In genomic region chr7:96392600-96392999, GRCm38 (mm10) we compare ENCODE assay signal across 19 mouse cellular contexts.
DNase-seq lines count a peak whose midpoint lies in the region; ATAC-seq and TF ChIP-seq lines count a peak whose summit lies in the region.
"Had no signal": no experiment of that assay in that cellular context is flagged by ENCODE, and none has a peak within 500 bp of the region (broad histone marks: within the 10 kb centered on the region; RNA-seq: fewer than 3 reads in every experiment).

No protein-coding gene starts in this region.

- H3K9ac ChIP-seq in forebrain, postnatal 0 days, result no peak overlapping the region
- no peak overlapping the region for H3K9ac ChIP-seq in hindbrain, postnatal 0 days (replicated peaks; ENCODE audit: low read length)
- no peak overlapping the region for H3K9ac ChIP-seq in midbrain, embryonic 12.5 days (replicated peaks)
- no peak overlapping the region for H3K9ac ChIP-seq in midbrain, embryonic 15.5 days
- H3K9ac ChIP-seq: embryonic facial prominence, embryonic 15.5 days; heart, embryonic 12.5 days; intestine, embryonic 15.5 days had no signal

- DNase-seq in forebrain, embryonic 10.5 days (ENCODE audit: extremely low spot score, low spot score), result no peak
- DNase-seq in forebrain, postnatal 0 days, result no peak
- DNase-seq in hindbrain, embryonic 10.5 days (ENCODE audit: low spot score), result no peak
- DNase-seq in hindbrain, postnatal 0 days (ENCODE audit: low spot score), result no peak
- no peak for DNase-seq in layer of hippocampus, adult 18-20 months (ENCODE audit: low spot score in 2 of 2)
- DNase-seq: adrenal gland, postnatal 10 days; cerebellum, adult 11 months; cerebellum, adult 8-10 months; cerebellum, postnatal 25 days; gastrocnemius, postnatal 10 days; heart, adult 2 months had no signal

- no peak for ATAC-seq in forebrain, postnatal 0 days
- no peak for ATAC-seq in hindbrain, postnatal 0 days
- peak; percentile 28; the same call in 1 of the 2 replicates for ATAC-seq in midbrain, embryonic 12.5 days (ENCODE audit: low FRiP score, low read depth)
- ATAC-seq in midbrain, embryonic 15.5 days (replicated peaks), result no peak
- ATAC-seq: forebrain, embryonic 14.5 days; hindbrain, embryonic 16.5 days; intestine, embryonic 15.5 days had no signal

- WGBS in forebrain, embryonic 10.5 days, result 62% methylated on average over 2 of the region's 2 CpGs
- WGBS in forebrain, postnatal 0 days, result 79% methylated on average over 2 of the region's 2 CpGs
- 52% methylated on average over 2 of the region's 2 CpGs for WGBS in hindbrain, embryonic 10.5 days
- WGBS in hindbrain, postnatal 0 days, result 81% methylated on average over 2 of the region's 2 CpGs
- 47% methylated on average over 2 of the region's 2 CpGs for WGBS in midbrain, embryonic 12.5 days
- WGBS in midbrain, embryonic 15.5 days, result 51% methylated on average over 2 of the region's 2 CpGs

- H3K4me1 ChIP-seq in forebrain, embryonic 10.5 days, result peaks cover 40% of the 10 kb centered on the region
- no peaks in the 10 kb centered on the region for H3K4me1 ChIP-seq in forebrain, postnatal 0 days (ENCODE audit: insufficient read depth)
- peaks cover 34% of the 10 kb centered on the region for H3K4me1 ChIP-seq in hindbrain, embryonic 10.5 days (replicated peaks)
- no peaks in the 10 kb centered on the region for H3K4me1 ChIP-seq in hindbrain, postnatal 0 days (ENCODE audit: insufficient read depth, low read length)
- peaks cover 29% of the 10 kb centered on the region for H3K4me1 ChIP-seq in midbrain, embryonic 12.5 days
- peaks cover 7% of the 10 kb centered on the region; the same call in 1 of the 2 replicates for H3K4me1 ChIP-seq in midbrain, embryonic 15.5 days
- H3K4me1 ChIP-seq: embryonic facial prominence, embryonic 15.5 days; heart, embryonic 12.5 days; intestine, embryonic 15.5 days had no signal

- TF ChIP-seq CTCF in forebrain, postnatal 0 days (IDR thresholded peaks at IDR 0.05; ENCODE audit: low read depth), result no peak
- no peak for TF ChIP-seq CTCF in hindbrain, postnatal 0 days (IDR thresholded peaks at IDR 0.05; ENCODE audit: low read depth)

- no peaks in the 10 kb centered on the region for H3K36me3 ChIP-seq in forebrain, embryonic 10.5 days (replicated peaks)
- no peaks in the 10 kb centered on the region for H3K36me3 ChIP-seq in forebrain, postnatal 0 days (ENCODE audit: insufficient read depth)
- no peaks in the 10 kb centered on the region for H3K36me3 ChIP-seq in hindbrain, embryonic 10.5 days
- no peaks in the 10 kb centered on the region for H3K36me3 ChIP-seq in hindbrain, postnatal 0 days (ENCODE audit: insufficient read depth, low read length)
- H3K36me3 ChIP-seq in midbrain, embryonic 12.5 days, result no peaks in the 10 kb centered on the region
- H3K36me3 ChIP-seq in midbrain, embryonic 15.5 days (replicated peaks), result no peaks in the 10 kb centered on the region
- H3K36me3 ChIP-seq: embryonic facial prominence, embryonic 15.5 days; heart, embryonic 12.5 days; intestine, embryonic 15.5 days had no signal

- no peak overlapping the region for H3K4me2 ChIP-seq in forebrain, postnatal 0 days (ENCODE audit: low read depth)
- no peak overlapping the region for H3K4me2 ChIP-seq in hindbrain, postnatal 0 days (ENCODE audit: low read depth, low read length)
- no peak overlapping the region for H3K4me2 ChIP-seq in midbrain, embryonic 12.5 days (replicated peaks)
- no peak overlapping the region for H3K4me2 ChIP-seq in midbrain, embryonic 15.5 days
- H3K4me2 ChIP-seq: embryonic facial prominence, embryonic 15.5 days; heart, embryonic 12.5 days; intestine, embryonic 15.5 days had no signal

- H3K27ac ChIP-seq in forebrain, embryonic 10.5 days, result peak overlapping the region; percentile 63
- no peak overlapping the region for H3K27ac ChIP-seq in forebrain, postnatal 0 days (ENCODE audit: low read depth, low read length)
- H3K27ac ChIP-seq in hindbrain, embryonic 10.5 days, result peak overlapping the region; percentile 66
- no peak overlapping the region for H3K27ac ChIP-seq in hindbrain, postnatal 0 days
- peak overlapping the region; percentile 63 for H3K27ac ChIP-seq in midbrain, embryonic 12.5 days (replicated peaks)
- no peak overlapping the region for H3K27ac ChIP-seq in midbrain, embryonic 15.5 days
- H3K27ac ChIP-seq: embryonic facial prominence, embryonic 15.5 days; heart, adult 2 months; intestine, embryonic 15.5 days had no signal

- no peaks in the 10 kb centered on the region for H3K27me3 ChIP-seq in forebrain, embryonic 10.5 days (ENCODE audit: poor library complexity, severe bottlenecking)
- no peaks in the 10 kb centered on the region for H3K27me3 ChIP-seq in forebrain, postnatal 0 days (ENCODE audit: insufficient read depth, low read length)
- no peaks in the 10 kb centered on the region for H3K27me3 ChIP-seq in hindbrain, embryonic 10.5 days (ENCODE audit: insufficient read depth, poor library complexity, severe bottlenecking)
- H3K27me3 ChIP-seq in hindbrain, postnatal 0 days (ENCODE audit: insufficient read depth, low read length), result no peaks in the 10 kb centered on the region
- H3K27me3 ChIP-seq in midbrain, embryonic 12.5 days, result no peaks in the 10 kb centered on the region
- H3K27me3 ChIP-seq in midbrain, embryonic 15.5 days (replicated peaks), result no peaks in the 10 kb centered on the region
- H3K27me3 ChIP-seq: embryonic facial prominence, embryonic 15.5 days; heart, embryonic 12.5 days; intestine, embryonic 15.5 days had no signal

- no peaks in the 10 kb centered on the region for H3K9me3 ChIP-seq in forebrain, embryonic 10.5 days
- no peaks in the 10 kb centered on the region for H3K9me3 ChIP-seq in forebrain, postnatal 0 days (ENCODE audit: low read length)
- H3K9me3 ChIP-seq in hindbrain, embryonic 10.5 days, result no peaks in the 10 kb centered on the region
- no peaks in the 10 kb centered on the region for H3K9me3 ChIP-seq in hindbrain, postnatal 0 days (ENCODE audit: low read length)
- H3K9me3 ChIP-seq in midbrain, embryonic 12.5 days, result no peaks in the 10 kb centered on the region
- H3K9me3 ChIP-seq in midbrain, embryonic 15.5 days, result no peaks in the 10 kb centered on the region
- H3K9me3 ChIP-seq: embryonic facial prominence, embryonic 15.5 days; heart, embryonic 12.5 days; intestine, embryonic 15.5 days had no signal

- no peak overlapping the region for H3K4me3 ChIP-seq in forebrain, embryonic 10.5 days
- H3K4me3 ChIP-seq in forebrain, postnatal 0 days (ENCODE audit: low read depth, low read length), result no peak overlapping the region
- no peak overlapping the region for H3K4me3 ChIP-seq in hindbrain, embryonic 10.5 days
- H3K4me3 ChIP-seq in hindbrain, postnatal 0 days (ENCODE audit: low read length), result no peak overlapping the region
- H3K4me3 ChIP-seq in midbrain, embryonic 12.5 days, result no peak overlapping the region
- no peak overlapping the region for H3K4me3 ChIP-seq in midbrain, embryonic 15.5 days
- H3K4me3 ChIP-seq: embryonic facial prominence, embryonic 15.5 days; erythroblast, embryonic 14.5 days; heart, adult 2 months; heart, embryonic 12.5 days; intestine, embryonic 15.5 days had no signal

Comparison
In these comparisons a context has a peak if more than half of its experiments do, and no peak if none do; other contexts are left out.
1. H3K27ac ChIP-seq: peak in forebrain, embryonic 10.5 days (single experiment), hindbrain, embryonic 10.5 days (single experiment) and midbrain, embryonic 12.5 days (single experiment); none in forebrain, postnatal 0 days (single experiment), hindbrain, postnatal 0 days (single experiment) and midbrain, embryonic 15.5 days (single experiment).